Mouse (Mus musculus): Measurements from ENCODE around the gene Tmed4. TPM values are rescaled to one million over a fixed set of nuclear protein-coding genes. Genes with fewer than 3 reads are reported as not detected.

Tmed4 gene
- polyA plus RNA-seq, 1 experiment: 66.9 TPM

DNA sequence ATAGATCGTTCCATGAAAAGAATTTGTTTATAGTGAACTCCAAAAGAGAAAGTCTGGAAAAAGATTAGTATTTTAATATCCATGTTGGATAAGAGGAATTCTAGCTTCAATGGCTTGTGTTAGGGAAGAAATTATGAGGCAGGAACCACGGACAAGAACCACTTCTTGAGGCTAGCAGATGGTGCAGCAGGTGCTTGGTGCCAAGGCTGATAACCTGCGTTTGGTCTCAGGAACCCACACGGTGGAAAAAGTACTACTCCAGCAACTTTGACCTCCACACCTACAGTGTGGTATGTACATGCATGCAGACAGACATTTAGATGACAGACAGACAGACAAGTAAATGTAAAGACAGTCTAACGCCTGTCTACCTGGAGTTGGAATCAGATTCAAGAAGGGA is 43.9 kb upstream of the Tmed4 start:
- peaks cover 22% of the 10 kb centered on the region for H3K36me3 ChIP-seq (ENCODE audit: control insufficient read depth, insufficient read depth)
- no peak overlapping the region for H3K4me2 ChIP-seq (ENCODE audit: low read depth)
- no peak overlapping the region for H3K4me3 ChIP-seq
- no peaks in the 10 kb centered on the region for H3K27me3 ChIP-seq (ENCODE audit: control insufficient read depth, insufficient read depth, insufficient read length)
- TF ChIP-seq E2F4 (IDR thresholded peaks at IDR 0.05; ENCODE audit: insufficient read depth) (no peak), TCF12 (IDR thresholded peaks at IDR 0.05; ENCODE audit: insufficient read depth, poor library complexity, severe bottlenecking) (no peak), CEBPB (IDR thresholded peaks at IDR 0.05; ENCODE audit: insufficient read depth, poor library complexity, severe bottlenecking) (no peak), POLR2A (IDR thresholded peaks at IDR 0.05; ENCODE audit: insufficient read length, low read depth) (no peak), MYOD1 (IDR thresholded peaks at IDR 0.05; ENCODE audit: control insufficient read depth in 1 of 3, insufficient read length in 2 of 3, low read depth in 2 of 3) (no peak)
- H3K79me2 ChIP-seq (ENCODE audit: control insufficient read depth, insufficient read depth): no peaks in the 10 kb centered on the region
- H3ac ChIP-seq (ENCODE audit: control insufficient read depth, insufficient read length): no peak overlapping the region

DNA sequence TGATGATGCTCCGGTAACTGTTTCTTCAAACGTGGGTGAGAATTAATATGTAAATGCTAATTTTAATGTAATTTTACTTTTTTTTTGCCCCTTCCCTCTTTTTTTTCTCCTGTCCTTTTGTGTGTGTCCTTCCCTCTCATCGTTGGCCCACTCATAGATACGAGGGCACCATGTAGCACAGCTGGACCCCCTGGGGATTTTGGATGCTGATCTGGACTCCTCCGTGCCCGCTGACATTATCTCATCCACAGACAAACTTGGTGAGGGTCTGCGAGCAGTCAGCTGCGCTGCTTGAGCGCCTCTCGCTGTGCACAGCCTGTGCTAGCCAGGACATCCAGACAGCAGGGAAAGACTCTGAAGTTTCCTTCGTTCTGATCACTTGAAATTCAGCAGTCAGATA is 42.2 kb upstream of the Tmed4 start:
- Histone ChIP-seq H3K79me2 (ENCODE audit: control insufficient read depth, insufficient read depth) (peaks cover 3% of the 10 kb centered on the region), H3K4me2 (ENCODE audit: low read depth) (no peak overlapping the region), H3K4me3 (no peak overlapping the region), H3K36me3 (ENCODE audit: control insufficient read depth, insufficient read depth) (peaks cover 18% of the 10 kb centered on the region), H3K27me3 (ENCODE audit: control insufficient read depth, insufficient read depth, insufficient read length) (no peaks in the 10 kb centered on the region), H3ac (ENCODE audit: control insufficient read depth, insufficient read length) (no peak overlapping the region)
- TF ChIP-seq MAX (IDR thresholded peaks at IDR 0.05; ENCODE audit: low read depth) (no peak), E2F4 (IDR thresholded peaks at IDR 0.05; ENCODE audit: insufficient read depth) (no peak), TCF3 (IDR thresholded peaks at IDR 0.05; ENCODE audit: insufficient read length, low read depth) (no peak), SRF (IDR thresholded peaks at IDR 0.05; ENCODE audit: control insufficient read depth, insufficient read length, low read depth) (no peak), MYOD1 (IDR thresholded peaks at IDR 0.05; ENCODE audit: control insufficient read depth in 1 of 3, insufficient read length in 2 of 3, low read depth in 2 of 3) (no peak), MYOG (IDR thresholded peaks at IDR 0.05; ENCODE audit: control insufficient read depth in 1 of 3, insufficient read depth in 1 of 3, insufficient read length in 2 of 3, low read depth in 2 of 3) (no peak), REST (IDR thresholded peaks at IDR 0.05; ENCODE audit: insufficient read depth, insufficient read length) (no peak), USF1 (IDR thresholded peaks at IDR 0.05; ENCODE audit: low read depth) (no peak)

GRCm38 (mm10) chr11:6313874-6314406 is 39.3 kb upstream of the Tmed4 start:
- H3K4me3 ChIP-seq: no peak overlapping the region
- no peaks in the 10 kb centered on the region for H3K27me3 ChIP-seq (ENCODE audit: control insufficient read depth, insufficient read depth, insufficient read length)
- no peak overlapping the region for H3K4me2 ChIP-seq (ENCODE audit: low read depth)
- peaks cover 12% of the 10 kb centered on the region for H3K36me3 ChIP-seq (ENCODE audit: control insufficient read depth, insufficient read depth)
- H3K79me2 ChIP-seq (ENCODE audit: control insufficient read depth, insufficient read depth): peaks cover 3% of the 10 kb centered on the region
- TF ChIP-seq TCF3 (IDR thresholded peaks at IDR 0.05; ENCODE audit: insufficient read length, low read depth) (no peak), POLR2A (IDR thresholded peaks at IDR 0.05; ENCODE audit: insufficient read length, low read depth) (no peak), POLR2AphosphoS2 (IDR thresholded peaks at IDR 0.05; ENCODE audit: insufficient read length, low read depth) (no peak), TCF12 (IDR thresholded peaks at IDR 0.05; ENCODE audit: insufficient read depth, poor library complexity, severe bottlenecking) (no peak), MAX (IDR thresholded peaks at IDR 0.05; ENCODE audit: low read depth) (no peak), MYOG (IDR thresholded peaks at IDR 0.05; ENCODE audit: control insufficient read depth in 1 of 3, insufficient read depth in 1 of 3, insufficient read length in 2 of 3, low read depth in 2 of 3) (no peak), CEBPB (IDR thresholded peaks at IDR 0.05; ENCODE audit: insufficient read depth, poor library complexity, severe bottlenecking) (no peak), USF1 (IDR thresholded peaks at IDR 0.05; ENCODE audit: low read depth) (no peak), SRF (IDR thresholded peaks at IDR 0.05; ENCODE audit: control insufficient read depth, insufficient read length, low read depth) (no peak), MYOD1 (IDR thresholded peaks at IDR 0.05; ENCODE audit: control insufficient read depth in 1 of 3, insufficient read length in 2 of 3, low read depth in 2 of 3) (no peak)
- no peak overlapping the region for H3ac ChIP-seq (ENCODE audit: control insufficient read depth, insufficient read length)

- Histone ChIP-seq H3K27me3 (ENCODE audit: control insufficient read depth, insufficient read depth, insufficient read length) (no peaks in the 10 kb centered on the region), H3K4me3 (no peak overlapping the region), H3K4me2 (ENCODE audit: low read depth) (no peak overlapping the region), H3ac (ENCODE audit: control insufficient read depth, insufficient read length) (no peak overlapping the region), H3K36me3 (ENCODE audit: control insufficient read depth, insufficient read depth) (peaks cover 9% of the 10 kb centered on the region), H3K79me2 (ENCODE audit: control insufficient read depth, insufficient read depth) (peaks cover 3% of the 10 kb centered on the region)
- TF ChIP-seq MYOD1 (IDR thresholded peaks at IDR 0.05; ENCODE audit: control insufficient read depth in 1 of 3, insufficient read length in 2 of 3, low read depth in 2 of 3) (peak in 2 of 3 experiments; percentile 5 to 13), REST (IDR thresholded peaks at IDR 0.05; ENCODE audit: insufficient read depth, insufficient read length) (no peak)
These were observed 33.5 kb upstream of the Tmed4 start for GRCm38 (mm10) chr11:6308181-6308580.

- H3K4me2 ChIP-seq (ENCODE audit: low read depth): no peak overlapping the region
- peaks cover 15% of the 10 kb centered on the region for H3K36me3 ChIP-seq (ENCODE audit: control insufficient read depth, insufficient read depth)
- H3ac ChIP-seq (ENCODE audit: control insufficient read depth, insufficient read length): no peak overlapping the region
- H3K4me3 ChIP-seq: no peak overlapping the region
- TF ChIP-seq CEBPB (IDR thresholded peaks at IDR 0.05; ENCODE audit: insufficient read depth, poor library complexity, severe bottlenecking) (no peak), E2F4 (IDR thresholded peaks at IDR 0.05; ENCODE audit: insufficient read depth) (no peak), POLR2A (IDR thresholded peaks at IDR 0.05; ENCODE audit: insufficient read length, low read depth) (no peak), REST (IDR thresholded peaks at IDR 0.05; ENCODE audit: insufficient read depth, insufficient read length) (no peak), USF1 (IDR thresholded peaks at IDR 0.05; ENCODE audit: low read depth) (peak; percentile 3)
- no peaks in the 10 kb centered on the region for H3K27me3 ChIP-seq (ENCODE audit: control insufficient read depth, insufficient read depth, insufficient read length)
- no peaks in the 10 kb centered on the region for H3K79me2 ChIP-seq (ENCODE audit: control insufficient read depth, insufficient read depth)
These were observed 31.3 kb upstream of the Tmed4 start for GRCm38 (mm10) chr11:6305943-6306430.

Data from myocyte (in vitro differentiated cells).